Mouse (Mus musculus): ENCODE measurements around the gene Twistnb.

The Twistnb gene

GRCm38 (mm10) chr12:33429387-33430160 lies at the start of gene Twistnb:
TSS of gene Twistnb (plus strand) at chr12:33429635.
- peak; percentile 99 for DNase-seq (ENCODE audit: low spot score)

GRCm38 (mm10) chr12:33388842-33389241 lies 40.6 kb upstream of the Twistnb start:
- DNase-seq (ENCODE audit: low spot score), result peak; percentile 62

DNA sequence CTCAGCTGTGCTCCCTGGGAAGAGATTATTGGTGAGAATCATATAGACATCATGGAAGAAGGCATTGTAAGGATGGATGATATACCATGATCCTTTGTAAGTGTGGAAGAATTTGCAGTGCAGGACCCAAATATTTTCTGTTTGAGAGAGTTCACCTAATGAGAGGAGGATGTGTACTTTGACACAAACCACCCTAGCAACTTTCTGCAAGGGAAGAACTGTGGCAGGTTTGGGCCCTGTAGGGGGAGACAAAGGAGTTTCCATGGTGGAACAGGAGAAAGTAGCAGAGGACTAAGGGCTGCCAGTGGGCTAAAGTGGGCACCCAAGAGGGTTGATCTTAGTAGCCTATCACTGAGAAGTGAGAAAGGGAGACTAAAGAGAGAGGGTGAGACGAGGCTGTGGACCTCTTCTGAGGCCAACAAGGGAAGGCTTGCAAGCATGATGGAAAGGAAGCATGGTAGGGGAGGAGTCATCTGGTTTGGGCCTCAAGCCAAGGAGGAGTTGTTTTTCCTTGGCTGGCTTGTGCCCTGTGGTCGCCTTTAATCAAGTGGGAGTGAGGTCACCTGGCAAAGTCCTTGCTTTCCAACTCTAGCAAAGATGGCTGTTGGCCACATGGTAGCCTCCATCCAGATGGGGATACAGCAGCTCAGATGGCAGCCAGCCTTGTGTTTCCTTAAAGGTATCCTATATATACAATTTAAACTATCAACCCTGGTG lies 38.4 kb upstream of the Twistnb start:
- no peak for DNase-seq (ENCODE audit: low spot score)

- DNase-seq (ENCODE audit: low spot score), result peak; percentile 55
These were observed 34.4 kb upstream of the Twistnb start, which contains the start of gene Efcab10 for GRCm38 (mm10) chr12:33394804-33395623. TSS of gene Efcab10 (plus strand) at chr12:33394854.

DNA sequence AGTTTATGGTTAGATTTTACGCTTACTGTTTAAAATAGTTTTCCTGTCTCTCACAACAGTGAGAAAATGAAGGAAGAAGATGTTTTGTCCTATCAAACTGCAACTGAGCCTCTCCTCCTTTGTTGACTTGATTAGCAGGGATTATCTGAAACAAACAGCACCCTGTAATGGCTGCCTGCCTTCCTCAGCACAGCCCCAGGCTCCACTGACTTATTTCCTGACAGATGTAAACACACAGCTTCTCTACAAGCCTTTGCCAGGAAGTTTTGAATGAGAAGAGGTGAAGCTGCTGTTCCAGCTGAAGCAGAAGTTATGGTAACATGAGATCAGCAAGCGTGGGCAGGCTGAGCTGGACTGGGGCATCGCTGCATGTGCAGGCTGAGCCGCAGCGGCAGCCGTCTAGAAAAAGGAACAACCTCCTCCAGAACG lies 26.2 kb upstream of the Twistnb start:
- DNase-seq (ENCODE audit: low spot score), result no peak

DNA sequence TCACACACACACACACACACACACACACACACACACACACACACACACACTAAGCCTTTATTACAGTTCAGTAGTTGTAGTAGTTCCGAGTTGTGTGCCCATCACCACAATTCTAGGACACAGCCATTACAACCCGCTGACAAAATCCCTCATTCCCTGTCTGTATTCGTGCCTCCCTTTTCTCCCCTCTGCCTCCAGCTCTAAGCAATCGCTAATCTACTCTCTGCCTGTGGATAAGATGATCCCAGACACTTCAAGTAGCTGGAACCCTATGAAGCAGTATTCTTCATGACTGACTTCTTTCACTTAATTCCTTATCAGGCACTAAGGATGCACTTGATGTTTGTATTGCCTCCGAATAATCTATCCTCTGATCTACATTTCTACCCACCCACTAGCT lies 24.4 kb upstream of the Twistnb start:
- no peak for DNase-seq (ENCODE audit: low spot score)

GRCm38 (mm10) chr12:33405398-33406026 lies 23.9 kb upstream of the Twistnb start:
- DNase-seq (ENCODE audit: low spot score), result no peak

GRCm38 (mm10) chr12:33411580-33412151 lies 17.8 kb upstream of the Twistnb start:
- DNase-seq (ENCODE audit: low spot score), result no peak

DNA sequence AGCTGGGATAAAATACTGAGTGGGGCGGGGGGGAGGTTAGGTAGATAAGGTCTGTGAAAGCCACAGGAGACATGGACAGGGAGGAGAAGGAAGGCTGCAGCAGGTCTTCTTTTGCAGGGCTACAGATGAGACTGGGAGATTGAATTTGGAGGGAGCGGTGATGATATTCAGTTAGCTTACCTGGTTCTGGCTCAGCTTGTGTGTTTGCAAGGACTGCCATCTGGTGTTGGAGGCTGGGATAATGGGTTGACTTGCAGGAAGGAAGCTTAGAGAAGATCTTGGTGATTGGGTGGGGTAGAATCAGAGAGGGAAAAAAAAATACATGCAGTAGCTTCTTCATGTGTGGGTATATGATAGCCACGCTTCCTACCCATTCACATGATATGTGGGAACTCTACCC lies 5.1 kb upstream of the Twistnb start:
- peak; percentile 54 for DNase-seq (ENCODE audit: low spot score)

GRCm38 (mm10) chr12:33427293-33427692 lies 2.1 kb upstream of the Twistnb start:
- no peak for DNase-seq (ENCODE audit: low spot score)

- no peak for DNase-seq (ENCODE audit: low spot score)
These were observed 1.7 kb upstream of the Twistnb start for GRCm38 (mm10) chr12:33427726-33428125.

DNA sequence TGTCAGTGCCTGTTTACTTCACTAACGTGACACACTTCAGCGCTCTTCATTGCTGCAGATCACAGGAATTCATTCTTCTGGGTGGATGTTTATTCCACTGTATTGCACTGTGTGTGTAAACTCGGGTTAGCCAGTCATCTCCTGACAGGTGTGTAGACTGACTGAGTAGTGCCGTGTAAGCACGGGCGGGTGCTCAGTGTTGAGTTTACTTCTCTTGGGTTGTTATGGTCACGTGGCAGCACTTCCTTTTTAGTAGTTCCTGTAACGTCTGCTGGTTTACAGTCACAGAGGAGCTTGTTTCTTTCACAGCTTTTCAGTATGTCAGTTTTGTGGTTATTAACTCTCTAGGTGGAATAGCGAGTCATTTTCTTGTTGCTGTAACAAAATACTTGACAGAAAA lies 4.4 kb downstream of the Twistnb start:
- DNase-seq (ENCODE audit: low spot score), result no peak

DNA sequence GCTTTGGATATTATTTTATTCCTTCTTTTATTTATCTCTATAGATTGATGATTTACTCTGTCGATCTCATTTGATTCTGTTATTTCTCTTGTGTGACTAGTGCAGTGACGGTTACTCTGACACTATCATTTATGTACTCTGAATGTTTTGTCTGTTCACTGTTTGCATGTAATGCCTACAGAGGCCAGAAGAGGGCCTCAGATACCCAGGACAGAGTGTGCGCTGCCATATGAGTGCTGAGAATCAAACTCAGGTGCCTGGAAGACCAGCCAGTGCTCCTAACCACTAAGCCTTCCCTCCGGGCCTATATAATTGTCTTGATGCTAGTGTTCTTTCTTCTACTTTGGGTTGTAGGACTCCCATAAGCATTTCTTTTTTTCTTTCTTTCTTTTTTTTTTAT lies 5.3 kb downstream of the Twistnb start:
- DNase-seq (ENCODE audit: low spot score), result no peak

GRCm38 (mm10) chr12:33455418-33455817 lies 26.0 kb downstream of the Twistnb start:
- DNase-seq (ENCODE audit: low spot score), result no peak

- DNase-seq (ENCODE audit: low spot score), result no peak
These were observed 26.8 kb downstream of the Twistnb start for GRCm38 (mm10) chr12:33456242-33456641.

DNA sequence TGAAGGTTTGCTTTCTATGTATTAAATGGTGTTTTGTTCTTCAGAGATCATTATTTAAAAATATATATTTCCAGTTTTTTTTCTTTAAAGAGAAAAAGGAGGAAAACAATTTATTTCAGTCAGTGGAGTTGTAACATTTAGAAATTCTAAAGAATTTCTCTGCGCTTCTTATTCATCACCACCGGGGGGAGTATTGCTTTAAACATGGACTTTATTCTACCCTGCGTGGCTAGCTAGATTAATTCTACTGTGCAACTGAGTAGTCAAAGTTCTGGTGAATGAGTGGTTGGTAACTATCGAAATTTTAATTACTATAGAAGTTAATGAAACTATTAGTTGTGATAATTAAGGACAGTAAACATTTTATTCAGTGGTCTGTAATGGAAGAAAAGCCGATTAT lies 51.5 kb downstream of the Twistnb start:
- DNase-seq (ENCODE audit: low spot score), result no peak

GRCm38 (mm10) chr12:33482931-33483330 lies 53.5 kb downstream of the Twistnb start:
- no peak for DNase-seq (ENCODE audit: low spot score)

Data from testis, postnatal 10 days (tissue).